Mouse (Mus musculus): ENCODE results near the gene Sp100.

Gene Sp100

GRCm38 (mm10) chr1:85744539-85744938, 94.8 kb downstream of the Sp100 start:
- no peak for DNase-seq (ENCODE audit: extremely low spot score, low read depth, low spot score)

- no peak for DNase-seq (ENCODE audit: extremely low spot score, low read depth, low spot score)
These were observed 96.7 kb downstream of the Sp100 start for GRCm38 (mm10) chr1:85746511-85746910.

DNA sequence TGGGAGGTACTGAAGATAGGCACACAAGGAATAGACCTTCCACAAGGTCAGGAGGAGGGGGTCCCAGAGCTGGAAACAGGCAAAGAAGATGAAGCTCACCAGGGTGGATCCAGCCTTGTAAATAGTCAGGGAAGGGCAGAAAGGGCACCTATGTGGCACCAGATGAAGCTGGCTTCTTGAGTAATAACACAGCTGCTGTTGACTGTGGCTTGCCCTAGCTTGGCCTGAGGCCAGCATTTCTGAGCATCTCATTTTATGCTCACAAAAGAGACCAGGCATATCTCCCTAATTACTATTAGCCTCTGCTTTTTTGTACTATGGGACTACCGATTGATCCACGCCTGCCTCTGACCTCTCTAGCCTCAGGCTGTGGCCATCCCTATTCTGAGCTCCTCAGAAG, 100.0 kb downstream of the Sp100 start:
- no peak for DNase-seq (ENCODE audit: extremely low spot score, low read depth, low spot score)

GRCm38 (mm10) chr1:85750650-85751049, 100.9 kb downstream of the Sp100 start:
- DNase-seq (ENCODE audit: extremely low spot score, low read depth, low spot score), result no peak

GRCm38 (mm10) chr1:85751494-85751893, 101.7 kb downstream of the Sp100 start:
- DNase-seq (ENCODE audit: extremely low spot score, low read depth, low spot score), result no peak

- DNase-seq (ENCODE audit: extremely low spot score, low read depth, low spot score), result no peak
These were observed 102.3 kb downstream of the Sp100 start for GRCm38 (mm10) chr1:85751932-85752680.

DNA sequence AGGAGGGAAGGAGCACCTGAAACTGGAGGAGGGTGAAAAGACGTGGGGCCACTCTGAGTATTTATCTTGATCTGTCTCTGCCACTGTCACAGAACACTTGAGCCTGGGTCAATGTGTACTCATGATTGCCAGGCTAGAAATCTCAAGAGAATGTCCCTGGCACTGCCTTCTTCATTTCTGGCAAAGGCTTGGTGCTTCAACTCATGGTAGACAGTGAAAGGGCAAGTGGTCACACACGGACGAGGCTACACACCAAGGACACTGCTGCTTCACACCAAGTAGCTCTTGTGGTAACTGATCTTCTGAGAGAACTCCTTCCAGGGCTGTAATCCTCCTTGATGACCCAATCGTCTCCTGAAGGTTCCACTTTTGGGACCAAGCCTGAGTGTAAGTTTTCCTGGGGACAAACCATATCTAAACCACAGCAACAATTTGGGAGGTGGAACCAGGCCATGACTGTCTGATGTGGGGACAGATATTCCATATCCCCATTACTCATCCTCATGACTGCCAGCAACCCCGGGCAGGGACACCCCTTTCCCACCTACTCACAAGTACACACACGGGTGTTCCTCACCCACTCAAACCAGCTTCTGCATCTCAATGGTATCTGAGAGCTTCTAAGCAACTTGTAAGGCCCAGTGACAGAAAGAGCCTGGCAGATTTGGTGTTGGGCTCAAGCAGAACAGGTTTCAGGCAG, 107.9 kb downstream of the Sp100 start:
- no peak for DNase-seq (ENCODE audit: extremely low spot score, low read depth, low spot score)

GRCm38 (mm10) chr1:85758231-85758968, 108.6 kb downstream of the Sp100 start:
- DNase-seq (ENCODE audit: extremely low spot score, low read depth, low spot score), result no peak

GRCm38 (mm10) chr1:85758969-85759293, 109.1 kb downstream of the Sp100 start:
- DNase-seq (ENCODE audit: extremely low spot score, low read depth, low spot score), result no peak
